Mouse (Mus musculus) hindbrain, embryonic 10.5 days (tissue): ENCODE measurements at regions not wholly inside any gene's neighbourhood (a gene's known extent, or its start where the extent isn't known, plus 50 kb on each side); places are given as distances from the start of the nearest gene placed in this dataset.

Experiments
- DNase-seq: peaks from one replicate; pipeline ENCODE4 v3.0.0-alpha.2; 2017; ENCODE audit warnings: low spot score
- H3K27ac ChIP-seq: fragments of 300-500 bp; sonication (generic); 2 replicates; pipeline ENCODE4 v1.5.1; 2016; ENCODE audit warnings: mild to moderate bottlenecking, moderate library complexity
- H3K27me3 ChIP-seq: fragments of 300-500 bp; sonication (generic); 2 replicates; pipeline ENCODE4 v1.6.1; 2016; ENCODE audit warnings: mild to moderate bottlenecking; ENCODE audit not compliant: poor library complexity, insufficient read depth, severe bottlenecking
- H3K36me3 ChIP-seq: fragments of 300-500 bp; sonication (generic); 2 replicates; pipeline ENCODE4 v1.6.1; 2016; ENCODE audit warnings: mild to moderate bottlenecking, moderate library complexity
- H3K4me1 ChIP-seq: fragments of 300-500 bp; sonication (generic); replicated peaks from 2 replicates; pipeline ENCODE4 v1.6.1; 2016; ENCODE audit warnings: mild to moderate bottlenecking
- H3K4me3 ChIP-seq: fragments of 300-500 bp; sonication (generic); 2 replicates; pipeline ENCODE4 v1.5.1; 2016; ENCODE audit warnings: mild to moderate bottlenecking, moderate library complexity
- H3K9me3 ChIP-seq: fragments of 300-500 bp; sonication (generic); 2 replicates; pipeline ENCODE4 v1.6.1; 2016; ENCODE audit warnings: mild to moderate bottlenecking, moderate library complexity
- WGBS: fragments of 180-500 bp; shearing (Covaris S2); methylation state at CpG from one replicate; pipeline ENCODE4 v1.1.7; 2016; 5-methylcytosine and 5-hydroxymethylcytosine counted together

DNA sequence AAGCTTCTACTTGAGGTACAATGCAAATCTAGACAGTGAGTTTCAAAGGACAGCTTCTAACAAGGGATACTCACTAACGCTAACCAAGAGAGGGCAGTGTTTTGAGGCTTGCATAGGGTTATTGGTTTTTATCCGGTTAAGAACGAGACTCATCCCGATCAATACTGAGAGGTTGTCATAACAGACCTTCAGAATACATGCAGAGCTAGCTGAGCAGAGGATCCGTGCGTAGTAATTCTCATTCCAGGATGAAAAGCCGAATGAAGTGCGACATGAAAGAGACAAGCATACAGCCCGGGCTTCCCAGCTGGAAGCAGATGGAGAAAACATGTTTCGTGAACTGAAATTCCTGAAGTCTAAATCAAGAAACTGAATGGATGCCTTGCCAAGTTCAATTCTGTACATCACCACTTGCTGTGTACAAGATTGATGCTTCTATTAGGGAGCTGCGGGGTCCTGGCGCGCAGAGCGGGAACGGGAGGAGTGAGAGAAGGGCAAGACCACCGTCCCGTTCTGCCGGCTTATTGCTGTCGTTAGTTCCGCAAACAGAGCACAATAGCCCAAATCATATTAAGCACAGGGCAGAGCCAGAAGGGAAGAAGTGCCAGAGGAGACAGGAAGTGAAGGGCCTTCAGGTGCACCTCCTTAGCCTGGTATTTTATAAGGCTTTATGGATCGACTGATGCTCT, 65.4 kb upstream of the Tes start:
- Histone ChIP-seq H3K27me3 (no peaks in the 10 kb centered on the region), H3K4me1 (peaks cover 9% of the 10 kb centered on the region; the same call in 1 of the 2 replicates), H3K36me3 (no peaks in the 10 kb centered on the region), H3K4me3 (no peak overlapping the region), H3K9me3 (peaks cover 4% of the 10 kb centered on the region; the same call in 1 of the 2 replicates), H3K27ac (no peak overlapping the region)
- WGBS, result 70% methylated on average over 21 of the region's 21 CpGs
- DNase-seq, result no peak

DNA sequence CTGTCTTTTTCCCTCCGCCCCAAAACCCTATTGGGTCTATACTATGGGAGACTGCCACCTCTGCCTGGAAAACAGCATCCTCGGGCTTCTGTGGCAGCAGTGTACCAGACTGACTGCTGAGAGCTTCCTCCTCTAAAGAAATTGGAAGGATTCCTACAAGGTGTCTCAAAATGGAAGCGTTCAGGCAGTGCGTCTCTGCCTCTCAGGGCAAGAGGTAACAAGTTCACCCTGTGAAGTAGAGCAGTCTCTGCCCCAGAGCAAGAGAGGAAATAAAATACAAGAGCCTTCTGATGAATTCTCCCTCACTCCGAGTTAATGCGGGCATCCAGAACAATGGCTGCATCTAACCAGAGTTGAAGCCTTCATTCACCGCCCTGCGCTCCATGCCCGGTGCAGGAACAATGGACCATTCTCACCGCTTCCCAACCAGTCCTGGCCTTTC, 69.4 kb upstream of the Tes start:
- DNase-seq, result peak; percentile 44
- Histone ChIP-seq H3K36me3 (no peaks in the 10 kb centered on the region), H3K27ac (peak overlapping the region; percentile 62), H3K4me1 (peaks cover 9% of the 10 kb centered on the region; the same call in 1 of the 2 replicates), H3K9me3 (no peaks in the 10 kb centered on the region), H3K27me3 (no peaks in the 10 kb centered on the region), H3K4me3 (peak overlapping the region; percentile 37)
- WGBS, result 18% methylated on average over 10 of the region's 10 CpGs

DNA sequence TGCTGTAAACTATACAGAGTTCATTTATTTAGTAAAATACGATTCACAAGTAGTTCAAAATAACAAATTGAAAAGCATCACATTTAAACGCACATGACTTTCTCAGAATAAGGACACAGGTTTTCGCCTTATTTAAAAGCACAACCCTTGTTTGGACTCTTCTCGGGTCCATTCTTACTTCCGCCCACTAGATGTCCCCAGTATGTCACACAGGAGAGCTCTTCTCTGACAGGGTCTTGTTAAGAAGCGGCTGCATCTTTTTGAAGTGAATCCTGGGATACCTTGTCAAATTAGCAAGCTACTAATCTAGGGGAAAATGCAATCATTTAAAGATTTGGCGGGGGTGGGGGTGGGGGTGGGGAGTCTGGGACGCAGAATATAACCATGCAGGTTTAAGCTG, 70.2 kb upstream of the Tes start:
- peak; percentile 27 for DNase-seq
- Histone ChIP-seq H3K27me3 (no peaks in the 10 kb centered on the region), H3K4me1 (peaks cover 9% of the 10 kb centered on the region; the same call in 1 of the 2 replicates), H3K27ac (no peak overlapping the region), H3K4me3 (no peak overlapping the region), H3K9me3 (no peaks in the 10 kb centered on the region), H3K36me3 (no peaks in the 10 kb centered on the region)
- 8% methylated on average over 8 of the region's 8 CpGs for WGBS

DNA sequence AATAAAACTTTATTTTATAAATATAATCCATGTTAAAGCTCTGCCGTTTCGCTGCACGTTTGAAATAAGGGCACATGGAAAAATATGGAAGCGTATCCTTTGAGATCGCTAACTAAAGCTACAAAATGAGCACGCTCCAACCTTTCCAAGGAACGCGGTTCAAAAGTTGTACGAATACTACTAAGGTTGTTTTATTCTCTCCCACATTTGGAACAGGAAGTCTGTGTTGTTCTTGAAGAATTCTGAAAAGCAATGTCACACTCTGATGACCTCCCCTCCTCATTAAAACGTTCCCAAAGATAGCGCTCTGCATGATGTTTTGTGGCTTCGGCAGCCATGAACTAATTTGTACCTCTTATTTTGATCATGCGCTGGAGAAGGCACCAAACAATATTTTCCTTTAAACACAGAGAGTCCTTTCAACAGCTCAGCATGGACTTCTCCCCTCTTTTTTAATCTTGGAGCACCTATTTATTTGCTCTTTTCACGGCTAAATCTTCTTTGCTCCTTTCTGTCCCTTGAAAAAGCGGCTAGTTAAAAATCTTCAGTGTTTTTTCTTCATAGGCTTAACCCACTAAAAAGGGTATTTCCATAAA, 72.9 kb upstream of the Tes start:
- no peaks in the 10 kb centered on the region for H3K27me3 ChIP-seq

DNA sequence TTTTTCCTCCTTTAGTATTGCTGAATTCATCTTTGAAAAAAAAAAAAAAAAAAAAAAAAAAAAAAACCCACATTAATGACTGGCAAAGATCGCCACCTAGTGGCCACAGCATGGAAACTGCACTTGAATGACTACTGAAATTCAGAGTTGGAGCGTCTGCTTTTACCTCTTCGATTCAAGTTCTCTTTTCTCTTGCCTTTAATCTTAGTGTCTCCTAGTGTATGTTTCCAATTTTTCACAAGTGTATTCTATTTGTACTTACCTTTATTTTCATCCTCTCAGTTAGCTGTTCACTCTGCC, 79.9 kb upstream of the Tfec start:
- Histone ChIP-seq H3K36me3 (no peaks in the 10 kb centered on the region), H3K27ac (no peak overlapping the region), H3K4me1 (no peaks in the 10 kb centered on the region), H3K9me3 (no peaks in the 10 kb centered on the region), H3K27me3 (no peaks in the 10 kb centered on the region), H3K4me3 (no peak overlapping the region)
- 33% methylated on average over 3 of the region's 3 CpGs for WGBS
- no peak for DNase-seq

More for the DNA sequence above, 72.9 kb upstream of the Tes start:
- H3K36me3 ChIP-seq, result no peaks in the 10 kb centered on the region
- H3K4me1 ChIP-seq, result peaks cover 9% of the 10 kb centered on the region; the same call in 1 of the 2 replicates
- no peak overlapping the region for H3K27ac ChIP-seq
- H3K4me3 ChIP-seq, result no peak overlapping the region
- 63% methylated on average over 15 of the region's 15 CpGs for WGBS
- no peak for DNase-seq
- H3K9me3 ChIP-seq, result no peaks in the 10 kb centered on the region

DNA sequence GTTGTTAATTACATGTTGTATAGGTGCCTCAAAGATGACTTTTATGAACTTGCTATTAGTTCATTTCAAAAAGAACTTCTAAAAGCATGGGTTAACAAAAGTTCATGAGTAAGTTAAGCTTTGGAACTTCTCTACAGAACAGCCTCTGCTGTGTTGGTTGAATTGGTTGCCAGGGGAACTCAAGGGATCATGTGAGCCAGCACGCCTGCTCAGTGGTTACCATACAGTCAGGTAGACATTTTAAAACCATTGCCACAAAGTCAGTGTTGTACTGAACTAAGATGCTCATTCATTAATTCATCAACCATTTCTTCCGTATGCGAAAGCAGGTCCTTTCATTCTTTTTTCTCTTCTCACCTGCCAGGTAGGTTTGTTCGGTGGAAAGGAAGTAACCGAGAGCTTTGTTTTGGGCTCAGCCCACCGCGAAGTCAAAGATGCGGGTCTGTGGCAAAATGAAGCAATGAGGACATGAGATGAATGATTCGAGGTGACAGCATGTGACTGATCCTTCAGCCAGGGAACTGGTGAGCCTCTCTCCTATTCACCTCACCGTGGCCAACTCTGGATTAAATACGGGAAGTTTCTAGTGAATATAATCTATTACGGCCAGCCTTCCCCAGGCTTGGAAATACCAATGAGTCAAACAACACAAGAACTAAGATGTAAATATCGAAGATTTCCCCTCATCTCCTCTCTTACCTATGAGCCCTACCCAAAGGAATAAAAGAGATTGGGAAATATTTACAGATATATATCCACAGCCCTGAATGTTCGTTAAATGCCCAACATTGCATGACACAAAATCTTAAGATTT, 79.4 kb upstream of the Tfec start:
- H3K36me3 ChIP-seq, result no peaks in the 10 kb centered on the region
- H3K9me3 ChIP-seq, result no peaks in the 10 kb centered on the region
- no peaks in the 10 kb centered on the region for H3K4me1 ChIP-seq
- no peak overlapping the region for H3K27ac ChIP-seq
- no peak for DNase-seq
- H3K4me3 ChIP-seq, result no peak overlapping the region
- WGBS, result 69% methylated on average over 14 of the region's 14 CpGs
- no peaks in the 10 kb centered on the region for H3K27me3 ChIP-seq

DNA sequence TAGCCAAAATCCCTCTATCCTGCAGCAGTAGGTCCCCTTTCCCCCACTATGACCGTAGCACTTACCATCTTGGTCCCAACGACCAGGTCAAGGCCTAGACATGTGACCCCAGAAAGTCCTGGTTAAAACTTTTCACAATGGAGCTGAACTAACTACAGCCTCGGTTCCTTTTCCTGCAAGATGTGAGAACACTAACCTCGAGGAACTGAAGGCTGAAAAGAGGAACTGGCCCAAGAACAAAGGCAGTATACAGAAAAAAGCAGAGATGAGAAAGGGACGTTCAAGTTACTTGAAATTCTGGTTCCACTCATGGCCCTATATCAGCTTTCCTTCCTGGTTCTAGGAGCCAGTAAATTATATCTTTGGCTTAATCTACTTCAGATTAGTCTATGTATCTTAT, 67.4 kb upstream of the Tfec start:
- H3K4me1 ChIP-seq, result no peaks in the 10 kb centered on the region
- no peak overlapping the region for H3K4me3 ChIP-seq
- no peaks in the 10 kb centered on the region for H3K9me3 ChIP-seq
- H3K27me3 ChIP-seq, result no peaks in the 10 kb centered on the region
- no peaks in the 10 kb centered on the region for H3K36me3 ChIP-seq
- no peak overlapping the region for H3K27ac ChIP-seq
- DNase-seq, result no peak
- WGBS, result 80% methylated on average over 5 of the region's 5 CpGs

DNA sequence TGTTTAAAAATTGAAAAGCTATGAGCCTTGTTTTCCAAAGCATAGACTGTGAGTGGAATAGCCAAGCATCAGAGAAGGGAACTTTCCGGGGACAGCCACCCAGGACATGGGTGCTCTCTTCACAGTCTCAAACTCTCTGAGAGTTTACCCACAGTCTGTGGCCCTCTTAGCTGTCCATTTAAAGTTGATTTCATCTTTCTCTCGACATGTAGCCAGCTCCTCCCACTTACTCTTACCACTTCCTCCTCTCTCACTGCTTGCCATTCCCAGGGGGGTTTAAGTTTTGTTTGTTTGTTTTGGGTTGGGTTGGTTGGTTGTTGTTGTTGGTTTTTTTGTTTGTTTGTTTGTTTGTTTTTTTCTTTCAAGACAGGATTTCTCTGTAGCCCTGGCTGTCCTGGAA, 66.1 kb upstream of the Tfec start:
- Histone ChIP-seq H3K27ac (no peak overlapping the region), H3K4me1 (no peaks in the 10 kb centered on the region), H3K27me3 (no peaks in the 10 kb centered on the region), H3K4me3 (no peak overlapping the region), H3K36me3 (no peaks in the 10 kb centered on the region), H3K9me3 (no peaks in the 10 kb centered on the region)
- 86% methylated on average over 2 of the region's 2 CpGs for WGBS
- DNase-seq, result no peak

DNA sequence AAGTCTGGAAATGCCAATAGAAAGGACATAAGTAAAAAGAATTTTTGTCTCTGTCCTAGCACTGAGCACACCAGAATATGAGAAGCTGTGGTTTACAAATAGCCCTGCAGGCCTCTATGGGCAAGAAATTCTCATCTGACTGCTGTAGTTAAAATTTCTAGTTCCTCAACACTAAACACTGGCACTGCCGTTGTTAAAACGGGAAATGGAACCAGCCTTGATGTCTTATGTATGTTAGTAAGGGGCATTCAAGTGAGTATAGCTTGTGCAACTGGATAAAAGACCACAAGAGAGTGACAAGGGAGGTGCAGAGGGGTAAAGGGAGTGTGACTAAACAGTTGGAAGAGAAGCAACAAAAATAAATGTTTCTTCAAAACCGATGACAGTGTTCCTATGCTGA, 65.7 kb upstream of the Tfec start:
- no peaks in the 10 kb centered on the region for H3K9me3 ChIP-seq
- H3K4me1 ChIP-seq, result no peaks in the 10 kb centered on the region
- DNase-seq, result no peak
- no peak overlapping the region for H3K4me3 ChIP-seq
- no peaks in the 10 kb centered on the region for H3K36me3 ChIP-seq
- 86% methylated on average over 3 of the region's 3 CpGs for WGBS
- H3K27ac ChIP-seq, result no peak overlapping the region
- no peaks in the 10 kb centered on the region for H3K27me3 ChIP-seq

DNA sequence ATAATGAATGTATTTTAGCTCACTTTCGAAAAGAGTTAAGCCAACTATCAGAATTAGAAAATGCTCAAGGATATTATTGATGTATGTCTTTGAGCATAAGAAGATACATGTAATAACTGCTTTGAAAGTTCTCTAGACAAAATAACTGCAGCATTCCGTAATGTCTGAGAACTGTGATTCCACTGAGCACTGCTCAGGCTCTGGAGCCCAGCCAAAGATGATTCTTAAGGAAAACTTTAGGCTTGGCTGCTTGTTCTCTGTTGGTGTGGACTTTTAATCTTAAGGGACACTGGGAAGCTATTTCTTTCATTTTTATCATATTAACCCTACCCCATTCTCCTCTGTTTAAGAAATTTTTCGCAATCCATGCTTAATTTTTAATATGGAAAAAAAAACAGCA, 59.9 kb upstream of the Tfec start:
- Histone ChIP-seq H3K36me3 (no peaks in the 10 kb centered on the region), H3K27ac (no peak overlapping the region), H3K9me3 (no peaks in the 10 kb centered on the region), H3K4me1 (no peaks in the 10 kb centered on the region), H3K27me3 (no peaks in the 10 kb centered on the region), H3K4me3 (no peak overlapping the region)
- 85% methylated on average over 3 of the region's 3 CpGs for WGBS
- DNase-seq, result no peak

DNA sequence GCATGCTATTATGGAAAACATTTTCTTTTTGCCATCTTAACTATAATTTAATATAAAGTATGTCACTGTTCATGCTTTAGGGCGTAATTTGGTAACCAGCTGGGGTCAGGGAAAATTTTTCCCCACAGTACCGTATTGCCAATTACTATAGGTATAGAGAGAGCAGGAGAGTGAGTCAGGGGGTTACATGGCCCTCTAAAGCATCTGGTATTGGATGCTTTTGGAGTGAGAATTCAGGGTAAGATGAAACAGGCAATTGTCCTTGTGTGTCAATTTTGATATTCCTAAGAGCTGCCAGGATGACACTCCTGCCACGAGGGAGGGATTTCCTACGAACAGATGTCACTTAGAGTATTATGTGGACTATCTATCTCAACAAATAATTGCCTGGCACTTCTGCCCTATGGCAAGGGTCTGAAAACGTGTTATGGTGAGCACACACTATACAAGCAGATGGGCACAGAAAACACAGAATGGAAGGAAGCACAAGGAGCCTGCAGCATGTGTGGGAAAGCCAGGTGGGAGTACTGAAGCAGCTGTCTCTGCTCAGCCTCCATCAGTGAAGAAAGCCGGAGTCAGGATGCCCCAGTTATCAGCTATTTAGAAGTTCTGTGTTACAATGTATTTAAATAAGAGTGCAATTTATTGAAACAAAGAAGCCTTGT, 58.7 kb upstream of the Tfec start:
- WGBS, result 77% methylated on average over 6 of the region's 6 CpGs
- Histone ChIP-seq H3K9me3 (no peaks in the 10 kb centered on the region), H3K4me1 (no peaks in the 10 kb centered on the region), H3K27ac (no peak overlapping the region), H3K27me3 (no peaks in the 10 kb centered on the region), H3K36me3 (no peaks in the 10 kb centered on the region), H3K4me3 (no peak overlapping the region)
- no peak for DNase-seq
